15 mouse cellular contexts compared by ENCODE assay signal in the genomic region with DNA sequence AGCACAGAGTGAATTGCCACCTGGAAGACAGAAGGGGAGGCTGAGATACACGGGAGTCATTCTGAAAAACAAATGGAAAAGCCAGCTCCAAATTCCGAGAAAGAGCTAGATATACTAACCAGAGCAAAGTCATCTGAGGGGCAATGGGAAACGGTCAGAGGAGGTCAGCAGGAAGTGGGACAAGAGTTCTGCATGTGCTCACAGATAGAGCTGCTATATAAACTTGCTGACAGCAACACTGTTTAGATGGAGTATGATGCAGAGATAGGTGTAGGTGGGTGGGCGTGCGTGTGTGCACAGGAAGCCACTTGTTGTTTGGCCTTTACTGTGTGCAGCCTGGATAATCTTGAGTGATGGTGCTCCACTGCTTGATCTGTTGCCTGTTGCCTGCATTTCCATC.
"Had no signal": no experiment of that assay in that cellular context is flagged by ENCODE, and none has a peak within 500 bp of the region (broad histone marks: within the 10 kb centered on the region; RNA-seq: fewer than 3 reads in every experiment).

No protein-coding gene starts in this region.

- H3K27me3 ChIP-seq: neural tube, embryonic 15.5 days; stomach, embryonic 15.5 days had no signal

- H3K4me1 ChIP-seq: stomach, embryonic 15.5 days had no signal

- H3K4me2 ChIP-seq: neural tube, embryonic 15.5 days; stomach, embryonic 15.5 days had no signal

- H3K36me3 ChIP-seq: stomach, embryonic 15.5 days had no signal

- H3K27ac ChIP-seq: neural tube, embryonic 15.5 days; stomach, embryonic 15.5 days; stomach, postnatal 0 days had no signal

- H3K9me3 ChIP-seq: neural tube, embryonic 15.5 days; stomach, embryonic 15.5 days had no signal

- H3K4me3 ChIP-seq: neural tube, embryonic 15.5 days; stomach, embryonic 15.5 days had no signal

- H3K9ac ChIP-seq: neural tube, embryonic 15.5 days; stomach, embryonic 15.5 days had no signal

- DNase-seq: retina, postnatal 1 day; right cerebral cortex, adult 18-20 months; right cerebral cortex, postnatal 14 days; right cerebral cortex, postnatal 25 days; right cerebral cortex, postnatal 4 days; spleen, adult 18-20 months; thymus, adult 18-20 months; thymus, adult 2 months; thymus, postnatal 14 days; thymus, postnatal 25 days; thymus, postnatal 36 days; thymus, postnatal 4 days had no signal
